Mouse (Mus musculus) kidney, postnatal 25 days (tissue): ENCODE data around the gene Klhdc1.

Source experiments
- DNase-seq, 2 experiments: peaks; one replicate each; pipeline ENCODE4 v3.0.0; 2021; ENCODE audit warnings: mixed read lengths in 2 of 2

The Klhdc1 gene

GRCm38 (mm10) chr12:69229251-69229650, 11.7 kb upstream of the Klhdc1 start:
- no peak for DNase-seq

- no peak for DNase-seq
These were observed 5.2 kb upstream of the Klhdc1 start for GRCm38 (mm10) chr12:69235782-69236181.

GRCm38 (mm10) chr12:69238284-69238683, 2.7 kb upstream of the Klhdc1 start:
- no peak for DNase-seq

GRCm38 (mm10) chr12:69241405-69241770, 412 bp downstream of the Klhdc1 start:
- no peak for DNase-seq

- peak; percentile 63 to 86 for DNase-seq
These were observed 925 bp downstream of the Klhdc1 start for GRCm38 (mm10) chr12:69241771-69242431.

- no peak for DNase-seq
These were observed 8.8 kb downstream of the Klhdc1 start for GRCm38 (mm10) chr12:69249766-69250165.

- DNase-seq = no peak
These were observed 9.8 kb downstream of the Klhdc1 start for GRCm38 (mm10) chr12:69250756-69251155.

- no peak for DNase-seq
These were observed 12.8 kb downstream of the Klhdc1 start for GRCm38 (mm10) chr12:69253806-69254205.

GRCm38 (mm10) chr12:69257836-69258235, 16.9 kb downstream of the Klhdc1 start:
- DNase-seq = no peak

GRCm38 (mm10) chr12:69262251-69262650, 21.3 kb downstream of the Klhdc1 start:
- no peak for DNase-seq

- no peak for DNase-seq
These were observed 24.1 kb downstream of the Klhdc1 start for GRCm38 (mm10) chr12:69265031-69265430.

- no peak for DNase-seq
These were observed 27.1 kb downstream of the Klhdc1 start for GRCm38 (mm10) chr12:69267956-69268632.

- no peak for DNase-seq
These were observed 28.0 kb downstream of the Klhdc1 start for GRCm38 (mm10) chr12:69268956-69269355.

- no peak for DNase-seq
These were observed 39.0 kb downstream of the Klhdc1 start for GRCm38 (mm10) chr12:69279931-69280469.

GRCm38 (mm10) chr12:69280915-69281314, 39.9 kb downstream of the Klhdc1 start:
- no peak for DNase-seq

GRCm38 (mm10) chr12:69283146-69283545, 42.2 kb downstream of the Klhdc1 start:
- DNase-seq = no peak

GRCm38 (mm10) chr12:69287535-69287934, 46.6 kb downstream of the Klhdc1 start:
- DNase-seq = no peak

- DNase-seq = no peak
These were observed 47.7 kb downstream of the Klhdc1 start for GRCm38 (mm10) chr12:69288699-69289098.

- no peak for DNase-seq
These were observed 51.4 kb downstream of the Klhdc1 start for GRCm38 (mm10) chr12:69292401-69292800.

- no peak for DNase-seq
These were observed 52.8 kb downstream of the Klhdc1 start for GRCm38 (mm10) chr12:69293815-69294214.

GRCm38 (mm10) chr12:69294936-69295335, 54.0 kb downstream of the Klhdc1 start:
- no peak for DNase-seq

- no peak for DNase-seq
These were observed 54.7 kb downstream of the Klhdc1 start for GRCm38 (mm10) chr12:69295651-69296050.

GRCm38 (mm10) chr12:69296511-69297410, 55.8 kb downstream of the Klhdc1 start, which contains the start of gene Klhdc2:
TSS of gene Klhdc2 (plus strand) at chr12:69296681.
- DNase-seq = peak; percentile 87 to 96
